Mouse (Mus musculus): Measurements from ENCODE around the gene Slc13a1. TPM values are rescaled to one million over a fixed set of nuclear protein-coding genes. Genes with fewer than 3 reads are reported as not detected.
"Not testable (repeated sequence)": the region's sequence is repeated elsewhere in the genome, so short reads cannot be mapped to it uniquely, and the experiment has no call there.

The Slc13a1 gene
- polyA plus RNA-seq (2015; fragmentation: Nextera tagmentation; extraction: Ambion mirVana) = 0.14 and 0.17 TPM in 2 replicates

DNA sequence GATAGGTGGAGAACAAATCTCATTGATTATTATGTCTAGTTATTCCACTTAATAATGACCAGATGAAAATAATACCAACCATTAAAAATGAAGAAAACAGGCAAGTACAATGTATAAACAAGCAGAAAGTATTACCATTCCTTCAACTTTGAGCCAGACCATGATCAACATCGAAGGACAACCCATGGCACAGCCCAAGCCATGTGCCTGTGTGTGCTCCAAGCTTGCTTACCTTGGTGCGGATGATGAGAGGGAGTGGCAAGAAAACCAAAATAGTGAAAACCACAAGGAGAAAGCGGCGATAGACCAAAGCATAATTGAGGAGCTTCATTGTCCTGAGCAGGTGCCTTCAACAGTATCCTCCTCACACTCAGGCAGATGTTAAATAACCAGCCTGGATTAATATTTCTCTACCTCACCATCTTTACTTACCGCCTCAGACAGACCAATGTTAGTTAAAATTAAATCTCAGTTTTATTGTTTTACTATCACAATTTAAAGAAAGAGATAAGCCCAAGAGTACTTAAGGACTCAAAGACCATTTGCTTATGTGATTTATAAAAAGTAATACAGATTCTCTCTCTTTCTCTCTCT is at the start of gene Slc13a1:
Slc13a1 (minus strand) TSS at position 359 of the 594 bp plus-strand sequence.
- no peak within 1 kb of the TSS for H3K9ac ChIP-seq (replicated peaks)
- no peak within 1 kb of the TSS for H3K4me2 ChIP-seq (replicated peaks)
- H3K4me1 ChIP-seq (replicated peaks) = no peaks in the 10 kb centered on the region
- no peak for ATAC-seq
- H3K36me3 ChIP-seq = no peaks in the 10 kb centered on the region
- 95% methylated on average over 5 of the region's 5 CpGs for WGBS
- no peaks in the 10 kb centered on the region for H3K9me3 ChIP-seq
- no peak within 1 kb of the TSS for H3K4me3 ChIP-seq (replicated peaks)
- H3K27me3 ChIP-seq = no peaks in the 10 kb centered on the region
- H3K27ac ChIP-seq = no peak within 1 kb of the TSS

DNA sequence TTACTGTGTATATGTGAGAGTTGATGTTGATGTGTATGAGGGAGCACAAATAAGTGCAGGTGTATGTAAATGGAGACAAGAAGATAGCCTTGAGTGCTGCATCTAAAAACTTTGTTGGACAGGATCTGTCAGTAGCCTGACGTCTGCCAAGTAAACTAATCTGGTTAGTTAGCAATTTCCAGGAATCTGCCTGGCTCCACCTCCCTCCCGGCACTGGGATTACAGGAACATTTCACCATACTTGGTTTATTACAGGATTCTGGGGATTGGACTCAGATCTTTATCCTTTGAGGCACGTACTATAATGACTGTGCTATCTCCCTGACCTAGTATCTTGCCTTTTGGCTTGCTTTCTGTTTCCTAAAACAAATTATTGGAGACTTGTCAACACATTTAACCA is 40.0 kb upstream of the Slc13a1 start:
- WGBS = 84% methylated on average over 3 of the region's 3 CpGs
- ATAC-seq = no peak

DNA sequence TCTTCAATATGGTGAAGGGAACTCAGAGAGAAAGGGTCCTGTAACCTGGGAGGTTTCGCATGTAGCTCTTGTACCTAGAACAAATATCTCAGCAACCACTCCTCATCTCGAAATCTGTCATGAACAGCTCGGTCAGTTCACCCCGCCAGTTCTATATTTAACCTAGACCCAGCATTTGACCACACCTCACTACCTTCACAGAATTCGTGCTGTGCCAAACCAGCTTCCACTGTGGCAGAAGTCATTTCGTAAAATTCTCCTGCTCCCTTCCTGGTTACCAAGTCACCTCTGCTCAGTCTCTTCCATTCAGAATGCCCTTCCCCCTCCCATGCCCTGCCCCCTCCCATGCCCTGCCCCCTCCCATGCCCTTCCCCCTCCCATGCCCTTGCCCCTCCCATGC is 34.3 kb upstream of the Slc13a1 start:
- Histone ChIP-seq H3K9me3 (no peaks in the 10 kb centered on the region), H3K4me3 (replicated peaks) (no peak overlapping the region), H3K27me3 (no peaks in the 10 kb centered on the region), H3K36me3 (no peaks in the 10 kb centered on the region), H3K9ac (replicated peaks) (no peak overlapping the region), H3K4me1 (replicated peaks) (no peaks in the 10 kb centered on the region), H3K27ac (no peak overlapping the region), H3K4me2 (replicated peaks) (no peak overlapping the region)
- WGBS = 94% methylated on average over 6 of the region's 6 CpGs
- no peak for ATAC-seq

More for the DNA sequence above, 40.0 kb upstream of the Slc13a1 start:
- Histone ChIP-seq H3K9ac (replicated peaks) (no peak overlapping the region), H3K4me1 (replicated peaks) (no peaks in the 10 kb centered on the region), H3K27ac (no peak overlapping the region), H3K36me3 (no peaks in the 10 kb centered on the region), H3K27me3 (no peaks in the 10 kb centered on the region), H3K4me2 (replicated peaks) (no peak overlapping the region), H3K4me3 (replicated peaks) (no peak overlapping the region), H3K9me3 (no peaks in the 10 kb centered on the region)

DNA sequence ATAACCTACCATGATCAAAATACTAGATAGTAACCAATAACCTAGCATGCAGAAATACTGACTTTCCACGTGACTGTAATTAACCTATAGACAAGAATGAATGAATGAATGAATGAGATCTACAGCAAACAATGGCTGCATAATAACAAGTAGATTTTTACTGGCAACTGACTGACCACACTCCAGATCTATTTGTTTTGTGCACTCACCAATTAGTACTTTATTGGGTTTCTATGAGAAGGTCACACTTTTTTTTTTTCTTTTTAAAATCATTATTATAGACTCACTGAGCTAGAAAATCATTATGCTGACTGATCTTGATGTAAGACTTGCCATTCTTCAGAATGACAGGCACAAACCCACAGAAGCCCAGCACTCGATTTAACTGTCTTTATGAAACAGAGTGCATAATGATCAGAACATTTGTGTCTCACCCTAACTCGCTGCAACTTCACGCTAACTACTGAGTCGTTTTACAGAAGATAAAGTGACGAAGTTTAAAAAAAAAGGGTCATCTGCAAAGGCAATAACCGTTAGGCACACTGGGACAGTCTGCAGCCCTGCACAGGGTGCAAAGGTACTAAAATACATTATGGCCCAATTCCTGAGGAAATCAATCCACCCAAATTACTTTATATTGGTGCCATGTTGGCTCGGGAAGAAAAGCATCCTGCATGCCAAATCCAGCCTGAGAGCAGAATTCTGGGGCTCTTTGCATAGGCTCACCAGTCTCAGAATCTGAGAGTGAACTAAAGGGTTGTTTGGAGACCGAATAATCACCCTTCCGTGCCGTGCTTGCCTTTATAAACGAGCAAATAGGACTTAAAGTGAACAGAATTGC is 33.0 kb upstream of the Slc13a1 start:
- no peak overlapping the region for H3K4me3 ChIP-seq (replicated peaks)
- 61% methylated on average over 12 of the region's 12 CpGs for WGBS
- H3K4me2 ChIP-seq (replicated peaks) = no peak overlapping the region
- H3K9me3 ChIP-seq = no peaks in the 10 kb centered on the region
- no peaks in the 10 kb centered on the region for H3K4me1 ChIP-seq (replicated peaks)
- no peak overlapping the region for H3K9ac ChIP-seq (replicated peaks)
- H3K27ac ChIP-seq = no peak overlapping the region
- ATAC-seq = no peak
- H3K27me3 ChIP-seq = no peaks in the 10 kb centered on the region
- no peaks in the 10 kb centered on the region for H3K36me3 ChIP-seq

DNA sequence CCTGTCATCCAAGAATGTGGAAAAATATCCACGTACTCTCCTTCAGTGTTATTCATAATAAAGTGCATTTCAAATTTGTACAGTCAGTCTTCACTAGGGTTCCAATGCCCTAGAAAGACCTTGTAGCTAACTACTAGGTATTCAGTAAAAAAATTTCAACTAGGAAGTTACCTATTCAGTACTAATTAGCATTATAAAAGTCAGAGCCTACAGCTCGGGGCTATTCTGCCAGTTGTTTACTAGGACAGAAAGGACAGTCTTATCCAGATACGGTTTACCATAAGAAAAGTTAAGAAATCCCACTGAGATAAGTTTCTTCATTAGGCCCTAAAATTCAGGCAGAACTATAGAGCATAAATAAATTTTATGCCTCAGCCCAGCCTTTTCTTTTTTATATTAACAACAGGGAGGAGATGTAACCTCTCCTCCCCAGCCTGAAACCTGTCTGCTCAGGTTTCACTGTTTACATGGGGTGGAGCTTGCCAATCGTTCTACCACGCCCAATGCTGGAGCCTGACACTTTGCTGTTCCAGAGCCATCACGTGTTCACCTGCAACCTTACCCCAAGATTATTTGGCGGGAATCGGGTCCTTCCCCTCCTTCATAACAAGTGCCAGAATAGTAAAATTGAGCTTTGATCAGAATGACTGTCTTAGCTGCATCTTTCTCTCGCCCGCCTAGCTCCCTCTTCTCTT is 29.8 kb upstream of the Slc13a1 start:
- not testable (repeated sequence) for H3K36me3 ChIP-seq; H3K9ac ChIP-seq (replicated peaks); H3K9me3 ChIP-seq; H3K4me3 ChIP-seq (replicated peaks); H3K27ac ChIP-seq; H3K4me1 ChIP-seq (replicated peaks); ATAC-seq; H3K4me2 ChIP-seq (replicated peaks); H3K27me3 ChIP-seq
- 89% methylated on average over 10 of the region's 10 CpGs for WGBS

DNA sequence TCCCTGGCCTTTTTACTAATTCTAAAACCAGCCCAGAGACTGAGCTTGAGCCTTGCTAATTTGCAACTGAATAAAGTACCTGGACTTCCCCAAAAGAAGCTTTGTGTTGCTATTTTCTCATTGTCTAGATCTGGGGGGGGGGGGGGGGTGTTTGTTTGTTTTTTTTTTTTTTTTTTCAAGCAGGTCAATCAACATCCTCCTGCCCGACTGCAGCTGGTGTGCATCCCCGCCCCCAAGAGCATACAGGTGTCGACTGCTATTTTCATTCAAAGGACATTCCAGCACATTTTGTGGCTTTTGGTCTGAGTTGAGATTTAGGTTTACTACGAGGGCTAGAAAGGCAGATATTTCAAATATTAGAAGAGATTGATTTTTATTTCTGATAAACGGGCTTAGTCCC is 28.5 kb upstream of the Slc13a1 start:
- H3K27me3 ChIP-seq; H3K4me3 ChIP-seq (replicated peaks); H3K27ac ChIP-seq; H3K4me2 ChIP-seq (replicated peaks); H3K36me3 ChIP-seq; H3K9me3 ChIP-seq; H3K9ac ChIP-seq (replicated peaks); ATAC-seq; H3K4me1 ChIP-seq (replicated peaks): not testable (repeated sequence)
- WGBS = 28% methylated on average over 5 of the region's 5 CpGs

DNA sequence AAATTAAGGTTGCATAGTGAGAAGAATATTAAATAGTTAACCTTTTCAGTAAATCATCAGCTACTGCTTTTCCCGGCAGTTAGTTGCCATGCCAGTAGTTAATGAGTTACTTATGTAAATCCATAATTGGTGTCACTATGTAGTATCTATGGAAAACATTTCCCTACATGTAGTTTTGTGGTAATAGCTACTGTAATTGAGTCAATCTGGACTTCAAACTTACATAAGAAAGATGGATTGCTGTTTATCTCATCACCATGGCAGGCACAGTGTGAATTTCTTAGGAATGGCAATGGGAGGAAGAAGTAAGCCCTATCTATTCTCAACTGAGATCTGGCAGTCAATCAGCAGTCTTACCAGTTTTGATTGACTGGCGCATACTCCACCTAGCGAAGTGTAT is 15.5 kb upstream of the Slc13a1 start:
- no peak overlapping the region for H3K4me2 ChIP-seq (replicated peaks)
- no peak overlapping the region for H3K9ac ChIP-seq (replicated peaks)
- H3K4me3 ChIP-seq (replicated peaks) = no peak overlapping the region
- H3K9me3 ChIP-seq = no peaks in the 10 kb centered on the region
- H3K4me1 ChIP-seq (replicated peaks) = no peaks in the 10 kb centered on the region
- no peaks in the 10 kb centered on the region for H3K27me3 ChIP-seq
- no peak overlapping the region for H3K27ac ChIP-seq
- 86% methylated on average over 3 of the region's 3 CpGs for WGBS
- no peak for ATAC-seq
- H3K36me3 ChIP-seq = no peaks in the 10 kb centered on the region

DNA sequence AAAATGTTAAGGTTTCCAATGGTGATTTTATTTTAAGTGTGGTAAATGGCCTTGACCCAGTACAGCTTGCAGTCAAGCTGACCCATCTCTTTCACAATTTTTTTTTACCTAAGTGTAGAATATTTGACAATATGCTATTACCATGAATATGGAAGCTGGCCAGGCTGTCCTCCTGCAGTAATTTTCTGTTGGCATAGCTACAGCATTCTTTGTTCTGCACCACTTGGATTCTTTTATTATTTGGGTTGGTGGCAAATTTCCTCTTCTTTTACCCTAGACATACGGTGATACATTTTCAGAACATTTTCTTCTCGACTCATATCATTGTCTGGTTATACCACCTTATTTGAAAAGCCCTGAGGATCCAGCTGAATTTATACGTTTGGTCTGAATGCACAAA is 7.5 kb upstream of the Slc13a1 start:
- Histone ChIP-seq H3K4me1 (replicated peaks) (no peaks in the 10 kb centered on the region), H3K27me3 (no peaks in the 10 kb centered on the region), H3K4me3 (replicated peaks) (no peak overlapping the region), H3K27ac (no peak overlapping the region), H3K4me2 (replicated peaks) (no peak overlapping the region), H3K9ac (replicated peaks) (no peak overlapping the region), H3K9me3 (no peaks in the 10 kb centered on the region), H3K36me3 (no peaks in the 10 kb centered on the region)
- ATAC-seq = no peak
- 79% methylated on average over 3 of the region's 3 CpGs for WGBS

DNA sequence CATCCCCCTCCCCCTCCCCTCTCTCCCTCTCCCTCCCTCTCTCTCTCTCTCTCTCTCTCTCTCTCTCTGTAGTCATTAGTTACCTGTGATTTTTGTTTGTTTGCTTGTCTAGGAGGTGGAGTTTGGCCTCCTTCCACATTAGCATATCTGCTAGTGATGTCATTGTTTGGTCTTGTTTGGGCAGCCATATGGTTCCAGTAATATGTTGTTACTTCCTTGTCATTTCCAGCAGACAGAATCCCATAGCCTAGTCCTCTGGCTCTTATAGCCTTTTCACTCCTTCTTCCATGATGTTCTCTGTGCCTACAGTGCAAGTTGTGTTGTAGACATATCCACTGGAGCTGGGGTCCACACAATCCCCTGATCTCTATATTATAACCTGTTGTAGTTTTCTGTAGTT is 6.1 kb upstream of the Slc13a1 start:
- ATAC-seq = no peak
- Histone ChIP-seq H3K9me3 (no peaks in the 10 kb centered on the region), H3K4me2 (replicated peaks) (no peak overlapping the region), H3K27ac (no peak overlapping the region), H3K4me1 (replicated peaks) (no peaks in the 10 kb centered on the region), H3K27me3 (no peaks in the 10 kb centered on the region), H3K4me3 (replicated peaks) (no peak overlapping the region), H3K36me3 (no peaks in the 10 kb centered on the region), H3K9ac (replicated peaks) (no peak overlapping the region)

DNA sequence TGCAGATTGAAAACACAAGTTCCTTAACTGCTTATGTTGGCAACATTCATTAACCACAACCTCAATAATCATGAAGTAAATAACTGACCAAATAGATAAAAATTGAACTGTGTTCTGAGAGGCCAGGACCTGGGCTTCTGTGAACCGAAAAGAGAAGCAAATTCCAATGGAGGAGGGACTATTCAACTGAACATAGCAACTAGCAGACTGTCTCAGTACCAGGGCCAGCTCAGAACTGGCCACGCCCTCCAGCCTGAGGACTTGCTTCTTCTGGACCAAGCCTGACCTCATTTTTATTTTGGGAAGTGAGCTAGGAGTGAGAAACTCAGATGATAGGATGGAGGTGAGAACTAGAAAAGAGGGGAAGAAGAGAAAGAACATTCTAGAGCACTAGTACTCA is 4.8 kb upstream of the Slc13a1 start:
- 45% methylated on average over 2 of the region's 2 CpGs for WGBS
- no peak overlapping the region for H3K9ac ChIP-seq (replicated peaks)
- H3K4me3 ChIP-seq (replicated peaks) = no peak overlapping the region
- no peak for ATAC-seq
- no peak overlapping the region for H3K4me2 ChIP-seq (replicated peaks)
- H3K27ac ChIP-seq = no peak overlapping the region
- no peaks in the 10 kb centered on the region for H3K9me3 ChIP-seq
- H3K27me3 ChIP-seq = no peaks in the 10 kb centered on the region
- no peaks in the 10 kb centered on the region for H3K36me3 ChIP-seq
- H3K4me1 ChIP-seq (replicated peaks) = no peaks in the 10 kb centered on the region

DNA sequence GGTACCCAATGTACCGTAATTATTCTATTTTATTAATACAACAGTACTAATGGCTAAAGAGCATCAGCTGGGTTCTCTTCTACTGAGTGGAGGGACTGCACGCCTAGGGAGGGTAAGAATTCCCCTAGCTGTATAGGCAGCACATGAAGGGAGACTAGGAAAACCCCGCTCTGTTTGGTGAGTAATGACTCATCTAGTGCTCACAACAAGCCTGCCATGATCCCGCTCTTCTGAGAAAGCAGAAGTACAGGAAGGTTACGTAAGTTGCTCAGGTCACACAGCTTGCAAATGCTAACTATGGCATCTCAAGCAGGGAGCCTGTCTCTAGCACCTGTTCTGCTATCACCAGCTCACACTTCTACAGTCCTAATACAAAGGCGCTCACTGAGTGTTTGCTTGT is 1.1 kb downstream of the Slc13a1 start:
- H3K36me3 ChIP-seq = no peaks in the 10 kb centered on the region
- H3K9me3 ChIP-seq = no peaks in the 10 kb centered on the region
- ATAC-seq = no peak
- no peak overlapping the region for H3K27ac ChIP-seq
- no peaks in the 10 kb centered on the region for H3K27me3 ChIP-seq
- no peaks in the 10 kb centered on the region for H3K4me1 ChIP-seq (replicated peaks)
- no peak overlapping the region for H3K4me3 ChIP-seq (replicated peaks)
- H3K4me2 ChIP-seq (replicated peaks) = no peak overlapping the region
- H3K9ac ChIP-seq (replicated peaks) = no peak overlapping the region
- 92% methylated on average over 6 of the region's 6 CpGs for WGBS

DNA sequence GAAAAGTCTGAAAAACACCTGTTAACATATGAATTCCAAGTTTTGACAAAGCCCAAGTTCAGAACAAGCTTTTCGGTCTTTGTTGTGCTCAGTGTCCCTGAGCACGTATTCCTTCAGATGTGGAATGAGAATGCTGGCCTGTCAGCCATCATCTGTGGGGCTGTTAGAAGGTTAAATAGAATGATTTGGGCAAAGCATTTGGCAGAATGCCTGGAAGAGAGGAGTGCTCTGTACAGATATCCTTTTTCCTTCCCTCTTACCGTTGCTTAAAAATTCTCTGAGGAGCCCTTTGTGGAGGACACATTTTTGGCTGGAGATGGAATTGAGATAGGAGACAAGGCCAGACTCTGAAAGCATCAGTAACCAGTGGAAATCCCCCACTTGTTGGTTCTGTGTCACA is 2.6 kb downstream of the Slc13a1 start:
- no peaks in the 10 kb centered on the region for H3K4me1 ChIP-seq (replicated peaks)
- H3K36me3 ChIP-seq = no peaks in the 10 kb centered on the region
- H3K4me3 ChIP-seq (replicated peaks) = no peak overlapping the region
- no peak overlapping the region for H3K27ac ChIP-seq
- H3K4me2 ChIP-seq (replicated peaks) = no peak overlapping the region
- WGBS = 63% methylated on average over 3 of the region's 3 CpGs
- no peak overlapping the region for H3K9ac ChIP-seq (replicated peaks)
- no peaks in the 10 kb centered on the region for H3K27me3 ChIP-seq
- H3K9me3 ChIP-seq = no peaks in the 10 kb centered on the region
- ATAC-seq = no peak

Data from midbrain, embryonic 13.5 days (tissue).